Mouse (Mus musculus): ENCODE results near the gene Ngly1.
A peak's percentile ranks its signal among the peaks of the same experiment; 100 is the strongest.
"Not testable (repeated sequence)": the region's sequence is repeated elsewhere in the genome, so short reads cannot be mapped to it uniquely, and the experiment has no call there.

The Ngly1 gene

DNA sequence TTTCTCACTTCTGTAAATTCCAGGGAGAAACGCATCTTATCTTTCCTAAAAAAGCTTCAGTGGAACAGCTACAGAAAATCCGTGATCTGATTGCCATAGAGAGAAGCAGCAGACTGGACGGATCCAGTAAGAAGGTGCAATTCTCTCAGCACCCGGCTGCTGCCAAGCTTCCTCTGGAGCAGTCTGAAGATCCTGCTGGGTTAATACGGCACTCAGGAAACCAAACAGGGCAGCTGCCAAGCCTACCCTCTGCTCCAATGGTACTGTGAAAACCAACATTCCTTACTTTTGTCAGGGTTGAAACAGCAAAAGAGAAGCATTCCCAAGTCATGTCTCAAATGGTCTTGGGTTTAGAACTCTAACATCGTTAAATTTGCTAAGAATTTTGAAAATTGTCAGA, 11.5 kb downstream of the Ngly1 start:
- DNase-seq (ENCODE audit: low spot score in 2 of 2) = peak in 1 of 2 experiments; percentile 14

DNA sequence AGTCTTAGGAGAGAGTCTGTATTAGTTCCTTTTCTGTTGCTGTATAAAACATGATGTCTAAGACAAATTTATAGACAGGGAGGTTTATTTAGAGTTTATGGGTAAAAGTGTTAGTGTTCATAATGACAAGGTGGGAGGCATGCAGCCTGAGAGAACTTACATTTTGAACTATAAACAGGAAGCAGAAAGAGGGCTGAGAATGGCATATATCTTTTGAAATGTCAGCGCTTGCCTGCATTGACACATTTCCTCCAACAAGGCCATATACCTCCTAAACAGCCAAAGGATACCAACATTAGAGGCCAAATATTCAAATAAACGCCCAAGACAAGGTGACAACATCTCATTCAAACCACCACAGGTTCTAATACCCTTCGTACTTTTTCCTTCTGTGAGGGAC, 12.8 kb downstream of the Ngly1 start:
- DNase-seq (ENCODE audit: low spot score in 2 of 2) = no peak

DNA sequence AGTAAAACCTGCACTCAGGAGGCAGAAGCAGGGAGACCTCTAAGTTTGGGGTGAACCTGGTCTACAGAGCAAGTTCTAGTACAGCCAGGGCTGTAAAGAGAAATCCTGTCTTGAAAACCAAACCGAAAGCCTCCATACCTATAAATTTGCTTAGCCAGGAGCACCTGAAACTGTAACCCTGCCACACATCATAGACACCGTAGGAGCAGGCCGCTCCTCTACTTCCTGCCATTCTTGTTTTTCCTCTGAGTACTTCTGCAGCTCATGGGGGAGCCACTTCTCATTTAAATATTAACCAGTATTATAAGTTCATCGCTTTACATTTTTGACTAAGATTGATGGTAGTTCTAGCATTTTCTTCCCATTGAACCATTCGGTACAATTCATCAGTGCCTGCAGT, 17.9 kb downstream of the Ngly1 start:
- DNase-seq (ENCODE audit: low spot score in 2 of 2) = no peak

DNA sequence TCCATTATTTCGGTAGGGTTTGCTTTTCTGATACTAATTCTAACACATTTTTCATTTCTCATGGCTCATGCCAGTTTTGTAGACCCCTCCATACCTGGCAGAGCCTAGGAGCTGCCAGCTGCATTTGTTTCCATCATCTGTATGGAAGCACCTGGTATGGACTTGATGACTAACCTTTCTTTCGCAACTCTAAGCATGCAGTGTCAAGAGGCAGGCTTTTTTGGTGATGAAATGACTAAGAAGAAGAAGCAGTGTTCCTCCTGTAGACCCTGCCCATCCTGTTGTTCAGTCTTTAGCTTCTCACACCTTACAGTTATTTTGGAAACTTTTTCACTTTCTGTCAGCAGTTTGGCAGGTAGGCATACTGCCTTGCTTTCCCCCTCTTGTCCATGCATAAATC, 20.7 kb downstream of the Ngly1 start:
- DNase-seq (ENCODE audit: low spot score in 2 of 2) = no peak

DNA sequence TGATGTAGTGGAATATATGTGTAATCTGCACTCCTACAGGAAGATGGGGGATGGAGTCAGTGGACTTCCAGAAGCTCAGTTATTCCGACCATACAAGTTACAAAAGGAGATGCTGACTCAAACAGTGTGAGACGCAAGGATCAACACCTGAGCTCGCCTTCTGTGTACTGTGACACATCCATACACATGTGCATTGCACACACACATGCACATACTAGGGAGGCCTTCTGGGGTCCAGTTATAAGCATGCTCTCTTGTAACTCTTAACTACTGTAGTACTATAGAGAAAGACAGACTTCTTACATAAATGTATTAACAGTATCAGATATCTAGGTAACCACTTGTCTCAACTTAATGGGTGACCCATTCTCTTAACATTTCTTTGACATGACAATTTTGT, 24.6 kb downstream of the Ngly1 start:
- no peak for DNase-seq (ENCODE audit: low spot score in 2 of 2)

DNA sequence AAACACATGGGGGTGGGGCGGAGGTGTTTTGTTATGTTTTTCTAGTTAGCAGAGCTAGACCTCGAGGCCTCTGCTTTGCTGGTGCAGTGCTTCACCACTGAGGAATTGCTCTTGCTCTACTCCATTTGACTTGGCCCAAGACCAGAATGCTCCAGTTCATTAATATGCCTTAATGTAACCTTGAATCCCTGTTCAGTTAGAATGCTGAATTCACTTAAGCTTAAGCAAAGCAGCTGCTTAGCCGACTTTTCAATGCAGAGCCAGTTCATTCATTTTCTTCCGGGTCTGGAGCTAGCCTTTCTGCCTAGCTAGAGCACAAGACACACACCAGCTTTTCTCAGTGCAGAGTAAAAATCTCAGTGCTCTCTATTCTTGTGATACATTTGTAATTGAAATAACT, 30.1 kb downstream of the Ngly1 start:
- no peak for DNase-seq (ENCODE audit: low spot score in 2 of 2)

DNA sequence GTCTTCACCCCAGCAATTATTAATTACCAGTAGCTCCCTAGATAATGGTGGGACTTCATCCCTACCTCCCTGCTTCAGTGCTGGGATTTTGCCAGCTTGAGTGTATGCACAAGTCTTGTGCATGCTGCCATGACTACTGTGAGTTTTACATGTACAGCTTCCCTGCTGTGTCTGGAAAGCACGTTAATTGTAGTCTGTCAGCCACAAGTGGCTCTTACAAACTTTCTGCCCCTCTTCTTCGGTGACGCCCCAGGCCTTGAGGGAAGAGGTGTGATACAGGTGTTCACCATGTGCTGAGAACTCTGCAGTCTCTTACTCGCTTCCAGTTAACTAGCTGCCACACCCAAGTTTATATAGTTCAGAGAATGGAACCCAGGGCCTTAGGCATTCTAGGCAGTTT, 34.9 kb downstream of the Ngly1 start:
- no peak for DNase-seq (ENCODE audit: low spot score in 2 of 2)

DNA sequence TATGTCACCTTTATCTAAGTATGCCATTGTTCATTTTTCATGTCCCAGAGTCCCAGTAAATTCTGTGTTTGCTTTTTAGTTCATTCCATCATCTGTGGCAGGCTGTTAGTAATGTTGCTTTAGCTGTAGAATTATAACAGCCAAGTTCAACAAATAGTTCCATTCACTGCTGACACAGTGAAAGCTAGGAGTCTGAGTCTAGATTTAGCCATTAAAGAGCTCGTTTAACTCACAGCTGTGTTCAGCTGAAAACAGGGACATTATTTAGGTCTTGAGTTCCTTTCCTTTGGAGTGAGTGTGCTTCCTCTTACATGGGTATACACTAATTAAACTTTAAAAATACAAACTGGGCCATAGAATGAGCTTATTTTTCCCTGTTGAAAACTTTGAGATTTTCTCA, 43.3 kb downstream of the Ngly1 start:
- no peak for DNase-seq (ENCODE audit: low spot score in 2 of 2)

DNA sequence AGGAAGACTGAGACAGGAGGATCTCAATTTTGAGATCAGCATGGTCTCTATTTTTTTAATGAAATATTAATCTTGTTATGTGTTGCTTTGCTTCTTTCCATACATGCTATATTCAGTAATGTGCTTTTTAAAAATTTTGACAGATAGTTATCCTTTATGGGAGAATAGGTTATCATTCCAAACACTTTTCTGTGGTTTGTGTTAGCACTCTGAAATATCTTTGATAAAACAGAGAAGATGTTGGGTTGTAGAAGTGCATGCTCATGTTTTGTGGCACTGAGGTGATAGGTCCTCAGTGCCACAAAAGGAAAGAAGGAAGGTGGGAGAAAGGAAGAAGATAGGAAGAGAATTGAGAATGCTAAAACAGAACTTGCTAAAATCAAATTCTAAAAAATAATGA, 43.9 kb downstream of the Ngly1 start:
- no peak for DNase-seq (ENCODE audit: low spot score in 2 of 2)

DNA sequence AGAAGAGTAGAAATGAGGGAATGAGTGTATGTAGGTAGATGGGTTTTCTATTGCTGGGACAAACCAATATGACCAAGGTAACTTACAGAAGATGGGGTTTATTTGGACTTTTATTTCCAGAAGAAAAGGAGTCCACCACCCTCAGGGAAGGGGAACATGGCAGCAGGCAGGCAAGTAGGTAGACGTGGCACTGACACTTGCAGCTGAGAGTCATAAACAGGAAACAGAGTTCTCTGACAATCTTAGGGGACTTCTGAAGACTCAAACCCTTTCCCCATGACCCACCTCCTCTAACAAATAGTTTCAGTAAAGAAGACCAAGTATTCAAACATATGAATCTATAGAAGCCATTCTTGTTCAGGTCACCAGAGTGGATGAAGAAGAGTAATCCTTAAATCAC, 44.8 kb downstream of the Ngly1 start:
- DNase-seq (ENCODE audit: low spot score in 2 of 2) = no peak

DNA sequence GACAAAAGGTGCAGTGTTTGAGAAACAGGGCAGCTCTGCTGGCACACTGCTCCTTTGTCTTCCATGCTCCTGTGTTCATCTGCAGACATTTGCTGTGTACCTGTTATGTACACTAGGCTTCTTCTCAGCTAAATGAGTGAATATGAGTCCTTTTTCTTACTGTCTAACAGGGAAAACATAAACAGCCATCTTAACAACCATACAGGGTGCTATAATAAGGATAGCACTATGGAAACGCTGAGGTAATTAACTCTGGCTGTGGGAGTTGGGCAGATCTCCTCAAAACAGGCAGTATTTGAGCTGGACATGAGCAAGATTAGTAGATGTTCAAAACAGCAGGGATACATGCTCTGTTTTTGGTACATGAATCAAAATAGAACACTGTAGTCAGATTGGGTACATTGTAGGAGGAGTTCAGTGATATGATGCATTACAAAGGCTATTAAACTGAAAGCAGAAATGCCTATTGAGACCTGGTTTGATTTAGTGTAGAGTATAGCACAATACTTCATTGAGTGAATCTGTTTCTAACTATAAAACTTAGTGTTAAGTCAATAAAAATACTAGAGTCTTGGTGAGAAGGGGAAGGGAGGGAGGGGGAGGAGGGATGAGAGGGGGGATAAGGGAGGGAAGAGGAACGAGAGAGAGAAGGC, 47.9 kb downstream of the Ngly1 start:
- no peak for DNase-seq (ENCODE audit: low spot score in 2 of 2)

DNA sequence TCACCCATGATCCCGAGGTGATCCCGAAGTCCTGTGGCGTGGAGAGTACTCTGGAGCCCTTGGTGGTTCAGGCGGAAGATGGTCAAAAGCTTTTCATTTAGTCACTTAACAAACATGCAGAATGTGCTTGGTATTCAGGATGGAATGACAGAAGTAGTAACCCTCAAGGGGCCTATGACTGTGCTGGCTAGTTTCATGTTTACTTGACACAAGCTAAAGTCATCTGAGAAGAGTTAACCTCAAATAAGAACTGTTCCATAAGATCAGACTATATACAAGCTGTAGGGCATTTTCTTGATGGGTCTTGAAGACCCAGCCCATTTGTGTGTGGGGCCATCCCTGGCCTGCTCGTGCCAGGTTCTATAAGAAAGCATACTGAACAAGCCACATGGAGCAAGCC, 52.7 kb downstream of the Ngly1 start:
- no peak for DNase-seq (ENCODE audit: low spot score in 2 of 2)

DNA sequence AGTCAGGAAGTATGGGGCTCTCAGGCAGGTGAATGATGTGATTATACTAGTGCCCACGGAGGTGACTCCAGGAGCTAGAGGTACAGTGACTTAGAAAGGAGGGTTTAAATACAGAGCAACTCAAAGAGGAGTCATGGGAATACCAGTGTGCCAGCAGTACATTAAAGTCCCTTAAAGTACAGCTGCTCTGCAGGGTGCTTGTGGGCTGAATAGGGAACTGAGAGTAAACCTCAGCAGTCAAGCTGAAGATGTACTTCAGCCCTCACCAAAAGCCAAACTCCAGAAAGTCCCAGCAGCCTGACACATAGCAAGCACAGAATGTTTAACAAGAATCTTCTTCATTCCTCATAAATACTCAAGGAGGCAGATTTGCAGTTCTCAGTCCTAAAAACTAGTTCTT, 53.6 kb downstream of the Ngly1 start:
- DNase-seq (ENCODE audit: low spot score in 2 of 2) = no peak

DNA sequence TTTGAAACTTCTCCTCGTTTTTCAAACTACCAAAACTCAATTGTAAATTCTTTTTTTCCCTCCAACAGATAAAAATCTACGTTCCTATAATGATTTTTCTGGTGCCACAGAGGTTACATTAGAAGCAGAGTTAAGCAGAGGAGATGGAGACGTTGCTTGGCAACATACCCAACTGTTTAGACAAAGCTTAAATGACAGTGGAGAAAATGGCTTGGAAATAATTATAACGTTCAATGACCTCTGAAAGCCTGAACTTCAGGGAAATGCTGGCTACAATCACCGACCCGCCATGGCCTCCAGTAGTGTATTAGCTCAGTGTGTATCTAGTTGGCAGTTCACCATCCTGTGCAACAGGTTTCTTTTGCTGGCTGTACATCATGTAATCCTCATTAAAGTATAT, 61.7 kb downstream of the Ngly1 start:
- DNase-seq (ENCODE audit: low spot score in 2 of 2) = no peak

DNA sequence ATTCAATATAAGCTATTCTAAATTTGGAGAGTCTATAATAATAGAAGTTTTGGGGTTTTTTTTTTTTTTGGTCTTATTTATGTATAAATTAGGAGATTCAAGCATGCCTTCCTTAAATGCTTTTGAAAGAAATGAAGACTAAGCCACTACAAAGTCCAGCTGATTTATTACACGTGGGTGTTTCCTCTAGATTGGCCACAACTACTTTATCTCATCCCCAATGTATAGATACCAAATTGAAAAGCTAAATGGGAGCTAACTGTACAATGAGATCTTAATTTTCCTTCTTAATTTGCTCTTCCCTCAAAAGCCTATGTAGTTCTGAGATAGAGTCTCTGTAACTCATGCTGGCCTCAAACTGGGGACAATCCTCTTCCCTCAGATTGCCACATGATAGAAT, 63.5 kb downstream of the Ngly1 start:
- DNase-seq (ENCODE audit: low spot score in 2 of 2) = no peak

DNA sequence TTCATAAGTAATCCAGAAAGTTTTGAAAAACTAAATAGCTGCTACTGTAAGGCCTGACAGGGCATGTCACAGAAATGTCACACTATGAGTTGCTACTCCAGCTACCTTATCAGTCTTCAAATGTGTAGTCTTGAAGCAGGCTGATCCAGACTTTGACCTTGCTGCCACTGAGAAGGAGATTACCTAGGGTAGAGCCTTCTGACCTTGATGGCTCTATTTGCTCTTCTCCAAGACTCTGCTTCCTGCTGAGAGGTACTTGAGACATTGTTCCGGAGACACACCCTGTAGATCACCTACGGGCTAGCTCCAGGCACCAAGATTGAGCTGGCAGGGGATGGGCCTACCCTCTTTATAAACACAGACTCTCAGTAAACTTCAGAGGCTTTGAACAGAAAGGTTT, 64.0 kb downstream of the Ngly1 start:
- not testable (repeated sequence) for DNase-seq (ENCODE audit: low spot score in 2 of 2)

DNA sequence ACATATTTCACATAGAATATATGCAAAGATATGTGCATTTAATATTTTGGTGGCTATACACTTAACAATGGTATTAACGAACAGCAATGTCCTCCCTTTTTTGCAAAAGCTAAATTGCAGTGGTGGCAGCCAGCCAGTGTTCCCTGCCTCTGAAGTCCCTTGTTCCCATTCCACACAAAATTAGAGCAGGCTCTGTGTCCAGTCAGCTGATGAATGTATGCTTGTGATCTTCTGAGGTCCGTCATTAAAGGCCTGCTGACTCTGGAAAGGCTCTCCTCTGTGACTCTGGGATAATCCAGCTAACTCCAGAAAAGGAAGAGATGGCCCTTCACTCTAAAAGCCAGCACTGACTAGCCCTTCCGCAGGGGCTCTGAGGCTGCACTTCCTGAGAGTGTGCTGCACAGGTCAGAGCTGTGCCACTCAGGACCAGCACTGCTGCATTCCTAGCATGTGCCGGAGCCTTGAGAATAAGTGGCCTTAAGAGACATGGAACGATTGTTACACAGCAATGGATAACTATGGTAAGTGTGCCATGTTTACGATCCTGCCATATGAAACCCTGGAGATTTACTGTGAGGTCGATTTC, 64.9 kb downstream of the Ngly1 start:
- DNase-seq (ENCODE audit: low spot score in 2 of 2) = no peak

DNA sequence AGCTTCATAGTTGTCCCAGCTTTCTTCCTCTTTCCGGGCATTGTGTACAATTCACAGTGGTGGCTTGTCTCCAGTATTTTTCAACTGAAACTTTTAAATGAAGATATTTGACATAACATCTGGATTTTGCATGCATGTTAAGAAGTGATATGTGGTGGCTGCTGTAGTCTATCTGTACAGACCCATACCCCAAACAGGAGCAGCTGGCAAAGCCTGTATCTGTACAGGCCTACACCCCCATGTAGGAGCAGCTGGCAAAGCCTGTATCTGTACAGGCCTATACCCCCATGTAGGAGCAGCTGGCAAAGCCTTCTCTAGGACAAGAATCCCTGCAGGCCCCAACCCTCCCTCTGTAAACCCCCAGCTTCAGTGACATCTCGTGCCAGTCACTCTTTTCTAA, 65.8 kb downstream of the Ngly1 start:
- DNase-seq (ENCODE audit: low spot score in 2 of 2) = no peak

DNA sequence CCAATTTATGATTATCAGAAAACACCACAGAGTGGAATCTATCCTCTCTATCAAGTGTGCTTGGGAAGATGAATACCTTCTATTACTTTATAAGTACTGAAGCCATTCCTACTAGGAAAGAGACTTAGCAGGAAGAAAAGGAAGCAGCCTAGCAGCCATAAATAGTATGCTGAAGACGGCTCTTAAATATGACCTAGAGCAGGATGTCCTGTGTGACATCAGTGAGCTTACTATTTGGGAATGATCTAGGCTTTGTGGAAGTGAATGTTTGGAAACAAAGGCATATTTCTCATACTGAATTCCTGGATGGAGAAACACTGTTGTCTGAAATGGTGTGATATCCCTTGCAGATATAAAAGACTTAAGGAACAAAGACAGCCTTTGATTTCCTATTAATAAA, 67.6 kb downstream of the Ngly1 start:
- DNase-seq (ENCODE audit: low spot score in 2 of 2) = no peak

DNA sequence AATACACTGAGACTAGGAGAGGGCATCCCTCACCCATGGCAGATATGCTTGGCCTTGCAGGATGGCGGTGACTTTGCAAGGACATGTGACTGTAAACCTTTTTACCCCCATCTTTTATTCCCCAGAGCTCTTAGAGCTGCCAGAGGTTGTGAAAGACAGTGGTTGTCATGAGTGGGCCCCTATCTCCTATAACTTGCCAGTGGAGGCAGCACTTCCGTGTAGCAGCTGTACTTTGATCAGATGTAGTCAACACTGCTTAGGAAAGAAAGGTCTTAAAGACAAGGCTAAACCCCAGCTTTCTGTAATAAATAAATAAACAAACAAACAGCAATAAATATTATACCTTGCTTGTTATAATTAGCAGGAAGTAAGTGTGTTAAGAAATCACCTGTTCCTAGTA, 70.7 kb downstream of the Ngly1 start:
- DNase-seq (ENCODE audit: low spot score in 2 of 2) = no peak

DNA sequence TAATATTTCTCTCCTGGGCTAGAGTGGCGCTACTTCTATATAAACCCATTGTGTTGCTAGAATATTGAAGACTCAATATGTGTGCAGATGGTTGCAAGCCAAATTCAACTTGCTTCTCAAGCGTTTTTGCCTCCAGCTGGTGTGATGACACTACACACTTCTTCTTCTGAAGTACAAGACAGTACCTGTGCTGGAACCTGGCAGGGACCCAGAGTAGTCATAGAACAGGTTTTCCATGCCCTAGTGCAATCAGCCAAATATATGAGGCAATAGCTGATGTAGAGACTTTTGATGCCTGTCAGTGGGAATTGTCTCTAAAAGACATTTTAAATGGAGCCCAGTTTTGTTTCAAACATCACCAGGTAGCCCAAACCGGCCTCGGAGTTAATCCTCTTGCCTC, 75.3 kb downstream of the Ngly1 start:
- no peak for DNase-seq (ENCODE audit: low spot score in 2 of 2)

DNA sequence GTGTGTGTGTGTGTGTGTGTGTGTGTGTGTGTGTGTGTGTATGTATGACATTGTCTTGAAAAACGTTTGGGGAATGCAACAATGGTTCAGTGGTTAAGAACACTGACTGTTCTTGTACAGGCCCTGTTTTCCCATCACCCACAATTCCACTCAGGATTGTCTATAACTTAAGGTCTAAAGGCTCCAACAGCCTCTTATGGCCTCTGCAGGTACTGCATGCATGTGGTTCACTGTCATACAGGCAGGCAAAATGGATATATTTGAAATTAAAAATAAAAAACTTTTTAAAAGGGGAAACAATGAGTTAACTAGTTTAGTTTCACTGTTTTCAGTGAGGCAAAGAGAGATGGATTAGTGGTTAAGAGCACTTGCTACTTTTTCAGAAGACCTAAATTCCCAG, 76.1 kb downstream of the Ngly1 start:
- DNase-seq (ENCODE audit: low spot score in 2 of 2) = no peak

DNA sequence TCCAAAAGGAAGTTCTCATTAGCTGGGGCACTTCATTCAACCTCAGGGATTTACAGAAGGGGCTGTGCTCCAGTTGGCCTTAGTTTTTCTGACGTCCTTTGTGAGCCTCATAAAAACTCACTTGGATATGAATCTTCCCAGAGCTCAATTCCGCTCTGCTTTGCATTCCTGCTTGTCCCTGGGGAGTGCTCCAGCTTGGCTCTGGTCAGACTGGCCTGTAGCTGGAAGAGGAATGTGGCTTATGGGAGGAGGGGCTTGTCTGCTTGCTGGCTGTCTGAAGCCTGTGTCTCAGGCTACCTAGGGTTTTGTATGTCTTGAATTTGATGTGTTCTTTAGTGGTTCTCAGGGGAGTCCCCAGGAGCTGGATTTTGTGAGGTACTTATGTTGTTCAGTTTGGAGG, 79.5 kb downstream of the Ngly1 start:
- DNase-seq (ENCODE audit: low spot score in 2 of 2) = no peak

DNA sequence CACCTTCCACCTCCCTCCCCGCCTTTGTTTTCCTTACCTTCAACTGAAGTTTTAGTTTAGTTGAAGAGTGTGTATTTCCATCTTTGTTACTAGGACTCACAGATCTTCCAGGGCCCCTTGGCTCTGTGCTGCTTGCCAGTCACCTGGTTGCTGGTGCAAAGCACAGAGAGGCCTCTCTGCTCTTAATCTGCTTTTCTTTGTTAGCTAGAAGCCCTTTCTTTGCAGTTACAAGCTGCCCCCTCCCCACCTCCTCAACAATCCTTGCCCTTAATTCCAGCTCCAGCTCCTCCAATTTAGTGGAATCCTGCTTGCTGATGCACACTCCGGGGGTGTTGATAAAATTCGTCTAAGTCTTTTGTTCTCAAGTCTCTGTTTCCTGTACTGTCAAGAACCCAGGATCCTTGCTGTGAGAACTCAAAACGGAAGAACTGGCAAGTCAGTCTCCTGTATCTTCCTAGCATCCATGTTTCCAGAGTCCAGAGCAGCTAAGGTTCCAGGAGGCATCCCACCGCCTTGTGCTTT, 79.9 kb downstream of the Ngly1 start:
- DNase-seq (ENCODE audit: low spot score in 2 of 2) = no peak
